Mouse (Mus musculus): ENCODE measurements around the gene Znrf4.

- TF ChIP-seq POLR2A (IDR thresholded peaks at IDR 0.05; ENCODE audit: extremely low read depth, insufficient read depth, low read length) (no peak), CTCF (IDR thresholded peaks at IDR 0.05; ENCODE audit: low read depth, low read length) (no peak)
Measured at GRCm38 (mm10) chr17:56470001-56470436, 42.2 kb downstream of the Znrf4 start.
